Mouse (Mus musculus) stomach, postnatal 0 days (tissue): ENCODE results near the gene Gm17087. TPM values are rescaled to one million over a fixed set of nuclear protein-coding genes. Genes with fewer than 3 reads are reported as not detected.
A peak's percentile ranks its signal among the peaks of the same experiment; 100 is the strongest.

ENCODE experiments used
- ATAC-seq: fragments of 200-750 bp; cut with Nextera tagmentation; 2 replicates; pipeline ENCODE4 v1.8.0; 2017; ENCODE audit not compliant: low FRiP score, low TSS enrichment
- DNase-seq: peaks from one replicate; pipeline ENCODE4 v3.0.0-alpha.2; 2016; ENCODE audit warnings: low spot score
- H3K27ac ChIP-seq: fragments of 300-500 bp; sonication (generic); replicated peaks from 2 replicates; pipeline ENCODE4 v1.5.1; 2014; ENCODE audit warnings: mild to moderate bottlenecking, control low read depth
- H3K27me3 ChIP-seq: fragments of 300-500 bp; sonication (generic); 2 replicates; pipeline ENCODE4 v1.6.1; 2014; ENCODE audit warnings: low read length; ENCODE audit not compliant: control insufficient read depth, insufficient read depth
- H3K36me3 ChIP-seq: fragments of 300-500 bp; sonication (generic); 2 replicates; pipeline ENCODE4 v1.6.1; 2014; ENCODE audit warnings: low read length, mixed read lengths; ENCODE audit not compliant: control insufficient read depth, insufficient read depth
- H3K4me1 ChIP-seq: fragments of 300-500 bp; sonication (generic); replicated peaks from 2 replicates; pipeline ENCODE4 v1.6.1; 2014; ENCODE audit warnings: antibody characterized with exemption; ENCODE audit not compliant: control insufficient read depth, insufficient read depth
- H3K4me2 ChIP-seq: fragments of 300-500 bp; sonication (generic); replicated peaks from 2 replicates; pipeline ENCODE4 v1.6.1; 2014; ENCODE audit warnings: low read depth, mild to moderate bottlenecking, control low read depth, moderate library complexity
- H3K4me3 ChIP-seq: fragments of 300-500 bp; sonication (generic); 2 replicates; pipeline ENCODE4 v1.5.1; 2014; ENCODE audit warnings: low read depth, low read length, control low read depth
- H3K9ac ChIP-seq: fragments of 300-500 bp; sonication (generic); 2 replicates; pipeline ENCODE4 v1.6.1; 2014; ENCODE audit warnings: mild to moderate bottlenecking, low read length, control low read depth, mixed read lengths
- H3K9me3 ChIP-seq: fragments of 300-500 bp; sonication (generic); 2 replicates; pipeline ENCODE4 v1.6.1; 2016; ENCODE audit warnings: low read length; ENCODE audit not compliant: control insufficient read depth
- CTCF ChIP-seq: IDR thresholded peaks from 2 replicates; pipeline ENCODE4 v1.5.1; 2016; ENCODE audit warnings: antibody characterized with exemption, low read depth, mild to moderate bottlenecking, moderate library complexity
- EP300 ChIP-seq: optimal IDR thresholded peaks from 2 replicates; pipeline ENCODE3; 2016; ENCODE audit warnings: antibody characterized with exemption
- WGBS: fragments of 180-500 bp; shearing (Covaris S2); extraction: QIAGEN DNeasy Blood & Tissue Kit; methylation state at CpG from one replicate; pipeline ENCODE4 v1.1.7; 2014; 5-methylcytosine and 5-hydroxymethylcytosine counted together
- polyA plus RNA-seq: library from polyadenylated mRNA; unstranded; fragments of >200 nt; fragmentation: Nextera tagmentation; extraction: Ambion mirVana; gene quantifications from 2 replicates; pipeline ENCODE4 v1.2.1, GENCODE M21; 2015

Gene Gm17087
- polyA plus RNA-seq, 1 experiment from 2014 or later: not detected

GRCm38 (mm10) chr17:8552346-8553035, 14.3 kb downstream of the Gm17087 start:
- TF ChIP-seq CTCF (no peak), EP300 (no peak)
- DNase-seq (no peak), ATAC-seq (no peak)
- H3K4me2 ChIP-seq: no peak overlapping the region
- 62% methylated on average over 8 of the region's 8 CpGs for WGBS
- no peaks in the 10 kb centered on the region for H3K36me3 ChIP-seq
- no peaks in the 10 kb centered on the region for H3K27me3 ChIP-seq
- H3K27ac ChIP-seq: no peak overlapping the region
- no peaks in the 10 kb centered on the region for H3K4me1 ChIP-seq
- H3K4me3 ChIP-seq: no peak overlapping the region
- no peak overlapping the region for H3K9ac ChIP-seq
- no peaks in the 10 kb centered on the region for H3K9me3 ChIP-seq

DNA sequence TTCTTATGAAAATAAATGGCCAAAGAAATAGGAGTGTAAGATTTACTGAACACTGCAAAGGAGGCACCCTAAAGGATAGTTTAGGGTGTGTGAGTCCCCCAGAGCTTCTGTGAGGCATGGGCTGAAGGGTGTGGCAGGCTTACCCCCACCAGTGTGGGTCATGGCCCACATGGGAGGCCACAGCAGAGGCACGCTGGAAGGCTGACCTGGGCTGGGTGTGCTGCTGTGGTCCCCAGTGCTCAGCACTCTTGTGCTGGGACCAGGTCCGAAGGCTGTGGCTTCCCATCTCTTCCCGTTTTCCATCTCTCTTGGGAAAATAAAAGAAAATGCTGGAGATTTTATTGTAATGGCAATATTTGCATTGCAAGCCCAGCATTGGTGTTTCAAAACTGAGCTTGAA, 15.1 kb downstream of the Gm17087 start:
- TF ChIP-seq EP300: no peak
- TF ChIP-seq CTCF: no peak
- Histone ChIP-seq H3K4me2 (no peak overlapping the region), H3K36me3 (no peaks in the 10 kb centered on the region), H3K9ac (no peak overlapping the region), H3K27ac (no peak overlapping the region), H3K27me3 (no peaks in the 10 kb centered on the region), H3K9me3 (no peaks in the 10 kb centered on the region), H3K4me1 (no peaks in the 10 kb centered on the region), H3K4me3 (no peak overlapping the region)
- no peak for ATAC-seq
- DNase-seq: no peak
- 69% methylated on average over 3 of the region's 3 CpGs for WGBS

DNA sequence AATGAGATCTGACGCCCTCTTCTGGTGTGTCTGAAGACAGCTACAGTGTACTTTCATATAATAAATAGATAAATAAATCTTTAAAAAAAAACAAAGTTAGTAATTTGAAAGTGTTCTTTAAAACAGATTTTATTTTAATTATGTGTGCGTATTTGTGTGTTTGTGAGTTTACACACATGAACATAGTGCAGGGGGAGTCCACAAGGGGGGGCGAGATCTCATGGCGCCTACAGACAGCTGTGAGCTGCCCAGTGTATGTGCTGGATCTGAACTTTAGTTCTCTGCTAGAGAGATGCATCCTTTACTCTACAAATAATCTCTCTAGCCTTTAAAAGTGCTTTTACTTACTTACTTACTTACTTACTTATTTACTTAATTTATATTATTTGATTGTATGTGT, 18.0 kb downstream of the Gm17087 start:
- H3K4me3 ChIP-seq: no peak overlapping the region

DNA sequence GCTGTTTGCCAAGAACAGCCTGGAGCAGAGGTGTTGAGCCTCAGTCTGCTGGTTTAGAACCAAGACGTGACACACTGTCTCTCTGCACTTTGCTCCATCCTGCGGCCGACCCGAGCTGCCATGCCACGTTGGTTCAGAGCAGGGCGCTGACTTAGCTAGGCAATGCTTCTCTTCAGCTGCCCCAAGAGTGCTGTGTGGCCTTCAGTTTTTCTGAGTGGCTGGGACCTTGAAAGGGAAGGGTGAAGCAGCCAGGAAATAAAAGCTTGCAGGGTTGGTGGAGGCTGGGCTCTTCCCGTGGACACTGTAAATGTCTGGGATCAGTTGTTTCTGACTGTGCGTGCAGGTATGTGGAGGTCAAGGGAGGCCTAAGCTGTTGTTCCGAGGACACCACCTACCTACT, 20.4 kb downstream of the Gm17087 start:
- Histone ChIP-seq H3K4me1 (no peaks in the 10 kb centered on the region), H3K4me3 (no peak overlapping the region), H3K27ac (no peak overlapping the region), H3K9ac (no peak overlapping the region), H3K36me3 (no peaks in the 10 kb centered on the region), H3K9me3 (no peaks in the 10 kb centered on the region), H3K4me2 (no peak overlapping the region), H3K27me3 (no peaks in the 10 kb centered on the region)
- no peak for DNase-seq
- WGBS: 78% methylated on average over 9 of the region's 9 CpGs
- no peak for TF ChIP-seq CTCF
- no peak for TF ChIP-seq EP300
- no peak for ATAC-seq

More for the DNA sequence above, 18.0 kb downstream of the Gm17087 start:
- no peak for DNase-seq
- no peak overlapping the region for H3K27ac ChIP-seq
- no peaks in the 10 kb centered on the region for H3K27me3 ChIP-seq
- no peak for ATAC-seq
- H3K36me3 ChIP-seq: no peaks in the 10 kb centered on the region
- H3K4me2 ChIP-seq: no peak overlapping the region
- 82% methylated on average over 4 of the region's 4 CpGs for WGBS
- H3K4me1 ChIP-seq: no peaks in the 10 kb centered on the region
- H3K9ac ChIP-seq: no peak overlapping the region
- TF ChIP-seq EP300 (no peak), CTCF (no peak)
- no peaks in the 10 kb centered on the region for H3K9me3 ChIP-seq

- Histone ChIP-seq H3K4me1 (no peaks in the 10 kb centered on the region), H3K27ac (no peak overlapping the region), H3K9me3 (no peaks in the 10 kb centered on the region), H3K9ac (no peak overlapping the region), H3K4me2 (no peak overlapping the region), H3K27me3 (no peaks in the 10 kb centered on the region), H3K4me3 (no peak overlapping the region), H3K36me3 (no peaks in the 10 kb centered on the region)
- DNase-seq (no peak), ATAC-seq (no peak)
- 72% methylated on average over 14 of the region's 14 CpGs for WGBS
- TF ChIP-seq CTCF (no peak), EP300 (no peak)
Measured at GRCm38 (mm10) chr17:8541974-8542538, 24.7 kb downstream of the Gm17087 start.

GRCm38 (mm10) chr17:8538102-8538501, 28.6 kb downstream of the Gm17087 start:
- H3K9ac ChIP-seq: no peak overlapping the region
- WGBS: 62% methylated on average over 3 of the region's 3 CpGs

More at GRCm38 (mm10) chr17:8538102-8538501, 28.6 kb downstream of the Gm17087 start:
- Histone ChIP-seq H3K27ac (no peak overlapping the region), H3K27me3 (no peaks in the 10 kb centered on the region), H3K9me3 (no peaks in the 10 kb centered on the region), H3K4me1 (no peaks in the 10 kb centered on the region), H3K4me3 (no peak overlapping the region), H3K4me2 (no peak overlapping the region), H3K36me3 (no peaks in the 10 kb centered on the region)
- ATAC-seq (no peak), DNase-seq (no peak)
- TF ChIP-seq EP300 (no peak), CTCF (peak; percentile 41)
